Mouse (Mus musculus): Measurements from ENCODE around the gene Grm4.
A peak's percentile ranks its signal among the peaks of the same experiment; 100 is the strongest.

The Grm4 gene

DNA sequence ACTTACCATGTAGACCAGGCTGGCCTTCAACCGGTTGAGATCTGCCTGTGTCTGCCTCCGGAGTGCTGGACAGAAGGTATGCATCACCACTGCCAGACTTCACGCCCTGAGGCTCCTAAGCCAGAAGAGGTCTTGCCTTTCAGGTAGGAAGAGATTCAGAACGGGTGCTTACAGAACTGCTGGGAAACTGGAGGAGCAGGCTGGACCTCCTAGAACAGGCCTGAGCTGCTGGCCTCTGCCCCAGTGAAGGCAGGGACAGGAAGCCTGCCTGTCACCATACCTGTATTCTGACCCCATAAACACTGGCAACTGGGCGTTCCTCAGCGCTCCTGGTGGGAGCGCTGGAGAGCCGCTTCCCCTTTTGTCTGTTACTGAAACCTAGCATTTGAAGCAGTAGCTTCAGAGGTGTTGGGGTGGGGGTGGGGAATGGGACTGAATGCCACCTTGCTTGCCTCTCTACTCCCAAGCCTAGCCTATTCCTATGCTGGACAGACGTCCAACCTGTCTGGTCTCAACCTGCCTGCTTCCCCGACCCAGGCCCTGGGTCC lies 30.3 kb upstream of the Grm4 start:
- DNase-seq (ENCODE audit: low spot score in 2 of 2): peak in 1 of 2 experiments; percentile 46

DNA sequence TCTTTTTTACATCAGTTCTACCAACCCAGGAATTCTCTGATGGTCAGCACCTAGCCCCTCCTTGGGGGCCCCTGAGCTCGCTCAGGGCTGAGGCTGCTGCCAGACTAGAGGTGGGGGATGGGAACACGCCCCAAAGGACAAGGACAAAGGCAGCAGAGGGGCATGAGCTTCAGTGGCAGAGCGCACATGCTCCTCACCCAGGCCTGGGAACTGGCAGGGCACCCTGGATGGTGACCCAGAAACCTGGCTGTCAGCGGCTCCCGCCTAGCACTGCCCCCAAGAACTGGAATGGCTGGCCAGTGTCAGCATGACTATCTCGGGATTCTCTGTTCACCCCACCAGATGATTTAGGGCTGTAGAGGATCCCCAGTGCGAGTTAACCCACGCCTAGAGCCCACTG lies 28.0 kb upstream of the Grm4 start:
- DNase-seq (ENCODE audit: low spot score in 2 of 2): no peak

DNA sequence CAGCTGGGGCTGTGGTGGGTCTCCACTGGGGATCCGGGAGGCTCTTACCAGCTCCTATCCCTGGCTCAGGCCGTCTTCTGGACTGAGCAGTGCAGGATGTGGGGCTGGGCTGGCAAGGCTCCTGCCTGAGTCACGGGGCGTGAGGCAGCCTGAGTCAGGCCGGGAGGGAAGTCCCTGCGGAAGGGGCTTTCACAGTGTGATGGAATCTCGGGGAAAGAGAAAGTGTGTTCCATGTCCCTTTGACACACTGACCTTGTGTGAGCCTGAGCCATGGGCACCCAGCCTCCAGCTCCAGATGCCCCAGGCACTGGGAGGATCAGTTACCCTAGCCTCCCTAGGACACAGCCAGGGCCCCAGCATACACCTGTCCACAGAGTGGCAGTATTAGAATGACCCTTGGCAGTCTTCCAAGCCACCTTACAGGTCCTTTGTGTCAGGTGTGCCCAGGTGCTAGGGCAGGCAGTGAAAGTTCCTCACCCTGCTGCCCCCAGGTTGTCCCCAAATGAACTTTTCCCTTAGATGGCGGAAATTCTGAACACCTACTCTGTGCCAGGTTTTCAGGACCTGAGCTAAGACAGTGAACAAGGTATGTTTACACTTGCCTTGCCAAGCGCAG lies 26.2 kb upstream of the Grm4 start:
- DNase-seq (ENCODE audit: low spot score in 2 of 2): no peak

DNA sequence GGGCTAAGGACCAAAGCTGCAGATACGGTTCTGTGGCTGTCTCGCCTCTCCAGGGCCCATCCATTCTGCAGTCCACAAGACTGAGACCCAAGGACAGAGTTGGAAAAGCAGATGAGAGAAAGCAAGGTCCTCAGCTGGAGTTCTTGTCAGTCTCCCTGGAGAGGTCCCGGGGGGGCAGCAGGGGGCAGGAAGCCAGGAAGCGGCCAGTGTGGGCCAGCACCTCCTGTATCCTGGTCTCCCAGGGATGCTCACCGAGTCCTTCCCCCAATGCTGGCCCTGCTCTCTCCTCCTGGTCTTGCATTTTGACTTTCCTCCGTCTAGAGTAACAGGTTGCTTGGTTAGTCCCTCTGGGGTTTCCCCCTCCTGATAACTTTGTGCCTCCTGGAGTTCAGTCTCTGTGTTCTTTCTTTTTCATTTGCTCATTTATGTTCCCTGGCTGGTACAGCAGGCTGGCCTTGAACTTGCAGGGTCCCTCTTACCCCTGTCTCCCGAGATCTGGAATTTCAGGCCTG lies 25.4 kb upstream of the Grm4 start:
- DNase-seq (ENCODE audit: low spot score in 2 of 2): no peak

DNA sequence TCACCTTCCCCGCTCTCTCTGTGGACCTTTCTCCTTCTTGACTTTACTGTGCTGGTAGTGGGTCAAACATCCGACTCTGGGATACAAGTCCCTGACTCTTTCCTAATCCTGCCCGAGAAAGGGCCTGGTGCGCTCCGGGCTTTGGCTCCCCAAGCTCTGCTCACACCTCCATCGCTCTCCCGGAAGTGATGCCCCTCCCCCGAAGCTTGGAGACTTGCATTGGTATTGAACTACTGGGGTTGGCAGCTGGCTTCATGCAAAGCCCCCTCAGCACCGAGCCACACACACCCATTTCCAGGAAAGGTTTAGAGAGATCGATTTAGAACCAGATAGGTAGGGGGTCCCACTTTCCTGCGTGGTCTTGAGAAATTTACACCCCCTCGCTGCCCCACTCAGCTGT lies 24.8 kb upstream of the Grm4 start:
- DNase-seq (ENCODE audit: low spot score in 2 of 2): no peak

DNA sequence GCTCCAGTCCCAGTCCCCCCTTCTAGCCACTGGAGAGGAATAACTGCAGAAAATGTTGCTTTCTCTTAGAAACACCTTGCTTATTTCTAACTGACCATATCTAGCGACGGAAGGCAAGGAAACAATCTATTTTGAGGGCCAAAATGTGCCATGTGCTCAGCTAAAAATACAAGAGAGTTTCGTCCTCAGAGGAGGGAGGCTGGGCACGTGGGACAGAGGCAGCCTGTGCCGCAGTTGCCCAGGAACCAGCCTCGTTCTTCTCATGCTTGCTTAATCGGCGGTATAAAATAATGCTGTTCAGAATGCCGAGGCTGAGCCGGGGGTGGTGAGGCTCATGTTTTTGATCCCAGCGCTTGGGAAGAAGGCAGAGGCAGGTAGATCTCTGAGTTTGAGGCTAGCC lies 23.3 kb upstream of the Grm4 start:
- no peak for DNase-seq (ENCODE audit: low spot score in 2 of 2)

DNA sequence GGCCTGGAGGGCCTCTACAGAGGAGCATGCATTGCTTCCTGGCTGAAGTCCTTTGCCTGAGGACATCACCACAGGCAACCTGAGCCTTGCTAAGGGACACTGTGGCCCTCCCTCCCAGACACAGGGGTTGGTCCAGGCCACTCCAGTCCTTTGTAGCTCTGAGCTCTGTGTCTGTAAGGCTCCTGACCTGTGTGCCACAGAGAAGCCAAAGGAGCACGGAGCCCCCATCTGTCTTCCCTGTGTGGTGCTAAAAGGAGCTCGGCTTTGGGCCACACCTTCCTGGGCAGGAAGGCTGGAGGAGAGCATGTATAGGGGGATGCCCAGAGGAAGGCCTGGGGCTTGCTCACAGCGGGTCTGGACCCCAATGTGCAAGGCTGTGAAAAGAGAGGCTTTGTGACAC lies 20.8 kb upstream of the Grm4 start:
- DNase-seq (ENCODE audit: low spot score in 2 of 2): no peak

DNA sequence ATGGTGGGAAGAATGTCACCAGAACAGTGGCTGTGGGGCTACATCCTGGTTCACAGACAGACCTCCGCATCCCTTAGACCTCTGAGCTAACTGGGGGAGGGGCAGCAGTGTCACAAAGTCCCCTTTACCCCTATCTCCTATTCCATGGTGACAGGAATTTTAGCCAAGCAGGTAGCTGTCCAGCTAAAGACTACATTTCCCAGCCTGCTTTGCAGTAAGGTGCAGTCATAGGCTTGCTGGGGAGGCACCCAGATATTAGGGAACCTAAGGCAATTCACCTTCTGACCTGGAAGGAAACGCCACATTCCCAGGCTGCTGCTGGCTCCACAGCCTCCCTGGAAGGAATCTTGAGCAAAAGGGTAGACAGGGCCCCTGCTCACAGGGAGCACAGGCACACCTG lies 20.1 kb upstream of the Grm4 start:
- DNase-seq (ENCODE audit: low spot score in 2 of 2): no peak

DNA sequence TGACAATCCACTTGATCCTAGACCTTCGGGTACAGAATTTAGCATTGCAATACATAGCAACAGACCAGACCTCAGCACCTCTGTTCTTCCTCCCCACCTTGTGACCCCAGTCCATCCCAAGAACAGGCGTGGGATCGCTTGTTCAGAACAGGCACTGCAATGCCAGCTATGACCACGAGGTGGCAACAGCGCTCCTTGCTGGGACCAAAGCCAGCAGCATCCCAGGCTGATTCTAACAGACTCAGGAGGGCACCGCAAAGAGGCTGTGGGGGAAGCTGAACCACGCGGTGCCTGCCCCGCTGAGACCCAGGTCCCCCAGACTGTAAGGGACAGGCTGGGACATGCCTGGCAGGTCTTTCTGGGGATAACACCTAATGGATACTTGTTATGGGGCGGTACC lies 13.5 kb upstream of the Grm4 start:
- DNase-seq (ENCODE audit: low spot score in 2 of 2): peak; percentile 91 to 92

DNA sequence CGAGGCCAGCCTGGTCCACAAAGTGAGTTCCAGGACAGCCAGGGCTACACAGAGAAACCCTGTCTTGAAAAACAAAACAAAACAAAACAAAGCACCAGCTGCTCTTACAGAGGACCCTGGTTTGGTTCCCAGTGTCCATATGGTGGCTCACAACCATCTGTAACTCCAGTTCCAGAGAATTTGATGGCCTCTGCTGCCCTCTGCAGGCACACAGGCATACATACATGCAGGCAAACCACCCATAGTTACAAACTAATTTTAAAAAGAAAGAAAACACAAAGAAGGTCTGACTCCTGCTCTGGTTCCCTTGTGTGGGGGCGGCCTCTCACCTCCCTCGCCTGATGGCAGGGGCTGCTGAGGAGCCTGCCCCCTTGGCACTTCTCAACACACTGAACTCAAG lies 12.2 kb upstream of the Grm4 start:
- no peak for DNase-seq (ENCODE audit: low spot score in 2 of 2)

DNA sequence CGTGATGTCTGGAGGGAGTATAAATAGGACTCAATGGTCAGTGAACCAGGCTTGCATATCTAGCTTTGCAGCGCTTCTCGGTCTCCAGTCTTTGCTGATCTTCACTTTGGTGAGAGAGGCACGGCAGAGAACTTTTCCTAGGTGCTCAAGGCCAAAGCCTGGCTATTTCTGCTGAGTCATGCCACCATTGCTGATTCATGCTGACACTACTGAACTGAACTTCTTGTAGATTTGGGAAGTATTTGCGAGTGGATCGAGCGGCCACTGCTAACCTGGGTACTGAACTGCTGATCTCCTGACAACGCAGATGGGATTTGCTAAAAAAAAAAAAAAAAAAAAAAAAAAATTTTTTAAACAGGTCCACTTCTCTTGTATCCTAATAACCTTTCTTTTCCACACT lies 10.9 kb upstream of the Grm4 start:
- no peak for DNase-seq (ENCODE audit: low spot score in 2 of 2)

DNA sequence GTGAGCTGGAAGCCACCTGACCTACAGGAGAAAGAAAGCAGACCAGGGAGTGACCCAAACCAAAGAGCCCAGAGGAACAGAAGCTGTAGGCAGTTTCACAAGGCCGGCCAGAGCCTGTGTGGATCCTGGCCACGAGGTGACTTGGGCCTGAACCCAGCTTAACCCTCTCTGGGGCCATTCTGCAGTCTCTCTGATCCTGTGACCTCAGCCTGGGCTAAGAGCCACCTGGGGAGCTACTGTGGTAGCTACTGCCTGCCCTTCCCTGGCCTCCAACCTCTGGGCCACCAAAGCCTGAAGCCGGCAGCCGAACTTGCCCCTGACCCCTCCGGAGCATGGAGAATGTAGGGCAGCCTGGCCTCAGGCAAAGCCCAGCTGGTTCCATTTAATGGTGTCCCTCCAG lies 7.6 kb upstream of the Grm4 start:
- DNase-seq (ENCODE audit: low spot score in 2 of 2): no peak

DNA sequence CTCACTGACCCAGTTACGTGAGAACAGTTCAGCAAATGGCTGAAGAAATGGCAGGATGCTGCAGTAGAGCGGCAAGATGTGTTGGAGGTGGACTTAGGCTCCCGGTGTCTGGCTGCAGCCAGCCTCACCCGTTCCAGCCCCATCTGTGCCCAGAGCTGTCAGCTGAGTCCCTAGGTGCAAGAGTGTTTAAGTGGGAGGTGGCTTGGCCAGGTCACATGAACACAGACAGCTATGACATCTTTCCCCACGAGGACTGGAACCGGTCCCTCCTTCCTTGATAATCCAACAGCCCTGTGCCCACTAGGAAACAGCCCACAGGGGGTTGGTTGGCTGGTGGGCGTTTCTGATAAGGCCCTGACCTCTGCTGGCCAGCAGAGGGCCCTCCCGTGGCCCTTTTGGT lies 6.8 kb upstream of the Grm4 start:
- no peak for DNase-seq (ENCODE audit: low spot score in 2 of 2)

DNA sequence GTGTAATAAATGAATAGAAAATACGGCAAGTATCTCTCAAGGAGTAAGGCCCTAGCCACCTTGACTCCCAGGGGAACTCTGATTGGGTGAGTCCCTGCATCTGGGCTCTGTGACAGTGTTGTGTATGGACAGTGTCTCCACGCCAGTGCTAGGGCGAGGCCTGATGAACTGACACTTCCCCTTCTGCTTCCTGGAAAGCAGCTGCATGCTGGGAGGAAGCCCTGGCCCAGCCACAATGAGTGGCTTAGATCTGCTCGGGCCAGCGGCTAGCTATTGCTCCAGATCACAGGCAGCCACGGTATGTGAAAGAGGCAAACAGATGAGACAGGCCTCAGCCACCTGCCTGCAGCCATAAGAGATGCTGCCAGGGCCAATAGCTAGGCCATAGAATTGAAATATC lies 6.0 kb upstream of the Grm4 start:
- peak in 1 of 2 experiments; percentile 45 for DNase-seq (ENCODE audit: low spot score in 2 of 2)

DNA sequence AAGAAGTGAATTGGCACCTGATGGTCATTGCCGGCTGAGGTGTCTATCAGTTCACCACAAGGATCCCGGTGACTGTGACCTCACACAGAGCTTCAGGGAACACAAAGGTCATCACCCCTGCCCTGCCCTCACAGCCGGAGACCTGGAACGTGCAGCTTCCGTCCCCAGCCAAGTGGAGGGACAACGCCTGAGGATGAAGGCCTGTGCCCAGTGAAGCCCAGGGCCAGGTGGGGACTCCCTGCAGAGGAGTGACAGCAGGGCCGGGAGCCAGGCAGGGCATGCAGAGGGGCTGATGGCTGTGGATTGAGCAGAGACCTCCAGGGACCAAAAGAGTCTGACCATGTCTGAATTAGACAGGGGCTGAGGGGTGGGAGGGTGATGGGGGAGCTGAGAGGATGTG lies 1.9 kb upstream of the Grm4 start:
- DNase-seq (ENCODE audit: low spot score in 2 of 2): no peak

DNA sequence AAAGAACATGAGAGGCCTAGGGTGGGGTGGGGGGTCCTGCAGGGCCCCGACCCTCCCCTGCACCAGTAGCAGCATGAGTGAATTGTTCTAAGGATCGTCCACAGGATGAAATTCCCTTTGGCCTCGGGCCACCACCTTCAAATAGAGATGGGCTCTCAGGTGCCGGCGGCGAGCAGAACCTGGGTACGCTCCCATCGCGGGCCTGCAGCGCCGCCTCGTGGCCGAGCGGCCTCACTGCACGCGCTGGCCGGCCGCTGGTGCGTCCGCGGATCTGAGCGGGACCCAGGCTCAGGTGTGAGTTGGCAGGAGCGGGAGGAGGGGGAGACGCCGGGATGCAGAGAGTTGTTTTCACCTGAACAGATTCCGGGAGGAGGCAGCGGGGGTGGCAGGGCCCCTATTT lies 646 bp downstream of the Grm4 start:
- peak; percentile 36 to 69 for DNase-seq (ENCODE audit: low spot score in 2 of 2)

DNA sequence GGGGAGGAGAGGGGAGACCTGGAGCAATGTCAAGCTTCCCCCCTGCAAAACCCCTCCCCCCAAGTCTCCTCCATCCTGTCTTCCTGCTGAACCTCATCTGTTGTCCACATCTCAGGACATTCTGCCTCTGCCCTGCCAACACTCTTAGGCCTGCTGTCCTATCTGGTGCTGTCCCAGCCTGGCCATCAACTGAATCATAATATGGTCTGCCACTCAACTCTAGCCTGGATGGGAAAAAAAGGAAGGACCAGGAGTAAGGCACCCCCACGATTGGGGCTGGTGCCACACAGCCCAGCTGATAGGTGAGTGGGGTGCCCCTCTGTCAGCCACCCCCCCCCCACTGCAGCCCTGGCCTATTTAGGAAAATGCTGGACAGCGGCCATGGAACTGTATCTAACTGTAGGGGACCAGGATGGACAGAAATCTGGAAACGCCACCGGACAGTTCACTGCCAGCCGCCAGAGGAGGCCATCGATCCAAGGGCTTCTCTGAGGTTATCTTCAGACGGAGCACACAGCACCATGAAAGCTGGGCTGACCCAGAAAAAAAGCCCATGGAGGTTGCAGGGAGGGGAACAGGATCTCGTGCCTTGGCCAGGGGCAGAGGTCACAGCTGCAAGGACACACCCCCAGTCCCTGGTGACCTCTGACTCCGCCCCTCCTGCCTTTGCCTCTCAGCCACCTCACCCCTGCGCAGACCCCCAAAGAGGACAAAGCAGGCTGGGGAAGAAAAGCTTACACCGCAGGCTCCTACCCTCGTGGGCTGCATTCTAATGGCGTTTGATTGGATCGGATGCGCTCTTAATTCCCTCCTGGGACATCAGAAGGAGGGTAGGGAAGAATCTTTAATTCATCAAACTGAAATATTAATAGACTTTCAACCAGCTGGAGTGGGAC lies 2.3 kb downstream of the Grm4 start:
- no peak for DNase-seq (ENCODE audit: low spot score in 2 of 2)

DNA sequence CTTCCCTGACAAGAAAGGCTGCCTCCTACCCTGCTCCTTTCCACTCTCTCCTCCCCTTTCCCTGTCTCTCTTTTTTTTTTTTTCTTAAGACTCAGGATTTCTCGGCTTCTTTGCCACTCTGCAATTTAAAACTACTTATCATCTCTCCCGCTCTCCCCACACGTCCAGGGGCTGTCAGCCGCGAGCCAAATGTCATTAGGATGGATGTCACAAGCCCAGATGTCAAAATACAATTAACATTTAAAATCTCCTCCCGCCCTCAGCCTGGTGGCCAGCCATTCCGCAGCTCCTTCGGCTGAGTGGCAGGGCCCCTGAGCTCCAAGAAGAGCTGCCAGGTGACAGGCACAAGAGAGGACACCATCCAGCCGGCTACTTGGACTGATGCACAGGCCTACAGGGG lies 2.9 kb downstream of the Grm4 start:
- no peak for DNase-seq (ENCODE audit: low spot score in 2 of 2)

DNA sequence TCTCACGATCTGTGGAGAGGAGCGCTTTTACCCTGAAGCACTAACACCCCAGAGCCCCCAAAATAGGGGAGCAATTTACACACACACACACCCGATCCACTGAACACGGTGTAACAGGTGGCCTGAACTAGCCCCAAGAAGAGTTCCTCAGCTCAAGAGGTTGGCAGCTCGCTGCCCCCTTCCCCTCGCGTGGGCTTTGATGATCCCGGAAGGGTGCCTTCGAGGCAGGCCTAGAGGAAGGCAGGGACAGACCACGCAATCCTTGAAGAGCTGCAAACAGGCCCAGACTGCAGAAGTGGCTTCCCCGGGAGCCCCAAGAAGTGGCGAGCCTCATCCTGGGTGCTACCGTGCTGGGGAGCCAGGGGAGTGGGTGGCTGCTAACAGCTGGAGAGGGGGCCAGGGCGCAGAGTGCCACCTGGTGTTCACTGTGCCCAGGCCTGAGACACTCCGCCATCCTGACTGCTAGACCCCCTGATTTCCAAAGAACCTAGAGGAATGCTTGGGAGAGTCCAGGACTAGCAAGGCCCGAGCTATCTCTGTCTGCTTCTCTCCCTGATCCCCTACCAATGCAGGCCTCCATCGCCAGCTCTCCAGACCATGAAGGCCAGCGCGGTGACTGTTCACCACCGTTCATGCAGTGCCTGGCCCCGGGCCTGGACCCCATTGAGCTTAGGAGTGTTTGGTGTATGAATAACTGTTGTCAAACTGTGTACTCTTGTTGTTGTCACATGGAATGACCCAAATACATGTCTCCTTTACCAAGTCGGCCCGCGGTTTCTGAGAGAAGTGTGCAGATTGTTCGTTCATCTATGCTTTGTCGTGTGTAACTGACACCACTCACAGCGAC lies 7.1 kb downstream of the Grm4 start:
- no peak for DNase-seq (ENCODE audit: low spot score in 2 of 2)

DNA sequence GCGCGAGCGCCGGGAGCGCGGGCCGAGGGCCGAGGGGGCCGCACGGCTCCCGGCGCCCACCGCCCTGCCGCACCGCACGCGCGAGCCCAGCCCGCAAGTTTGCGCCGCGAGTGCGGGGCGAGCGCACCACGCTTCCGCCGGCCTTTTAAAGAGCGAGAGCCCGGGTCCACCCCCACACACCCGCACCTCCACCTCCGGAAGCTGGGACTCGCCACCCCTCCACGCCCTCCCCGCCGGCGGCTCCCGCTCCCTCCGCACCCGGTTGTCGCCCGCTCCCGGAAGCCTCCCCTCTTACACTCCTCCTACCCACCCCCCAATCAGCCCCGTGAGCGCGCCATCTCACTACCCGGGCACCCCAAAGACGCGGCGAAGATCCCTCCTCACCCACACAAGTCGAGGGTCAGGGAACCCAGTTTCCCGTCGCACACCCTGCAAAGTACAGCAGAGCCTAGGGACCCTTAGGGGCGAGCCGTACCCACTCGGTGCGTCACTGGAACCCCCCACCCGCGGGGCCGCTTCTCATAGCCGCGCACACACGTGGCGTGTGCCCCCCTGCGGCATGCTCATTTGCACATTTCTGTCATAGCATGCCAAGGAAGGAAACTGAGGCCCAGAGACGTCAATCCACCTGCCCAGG lies 7.8 kb downstream of the Grm4 start:
- no peak for DNase-seq (ENCODE audit: low spot score in 2 of 2)

DNA sequence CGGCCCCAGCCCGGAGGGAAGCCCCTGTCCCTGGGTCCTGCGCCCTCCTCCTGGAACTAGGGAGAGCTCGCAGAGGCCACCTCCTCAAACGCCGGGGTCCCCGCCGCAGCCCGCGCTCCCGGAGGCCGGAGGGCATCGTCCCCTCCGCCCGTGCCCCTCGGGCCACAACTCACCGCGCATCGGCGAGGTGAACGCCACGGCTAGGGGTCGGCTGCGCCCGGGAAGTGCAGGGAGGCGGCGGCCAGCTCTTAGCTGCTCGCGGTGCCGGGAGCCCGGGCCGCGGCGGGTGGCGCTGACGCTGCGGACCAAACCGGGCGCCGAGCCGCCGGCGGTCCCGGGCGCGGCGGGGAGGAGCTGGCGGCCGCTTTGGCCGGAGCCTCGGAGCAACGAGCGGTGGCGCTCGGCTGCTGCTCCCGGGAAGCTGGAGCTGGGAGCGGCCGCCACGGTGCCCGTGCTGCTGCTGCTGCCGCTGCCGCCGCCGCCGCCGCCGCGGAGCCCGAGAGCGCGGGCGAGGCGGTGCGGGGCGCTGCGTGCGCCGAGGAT lies 8.5 kb downstream of the Grm4 start:
- DNase-seq (ENCODE audit: low spot score in 2 of 2): no peak

Measured in spleen, postnatal 10 days (tissue).